Mouse (Mus musculus) forebrain, embryonic 13.5 days (tissue): ENCODE results near the gene Efcab8. TPM values are rescaled to one million over a fixed set of nuclear protein-coding genes. Genes with fewer than 3 reads are reported as not detected.

Experiments used
- ATAC-seq: fragments of 200-750 bp; cut with Nextera tagmentation; 2 replicates; pipeline ENCODE4 v1.8.0; 2017
- H3K27ac ChIP-seq: fragments of 300-500 bp; sonication (generic); 2 replicates; pipeline ENCODE4 v1.5.1; 2015; ENCODE audit warnings: inconsistent platforms, mild to moderate bottlenecking, moderate library complexity
- H3K27me3 ChIP-seq: fragments of 300-500 bp; sonication (generic); 2 replicates; pipeline ENCODE4 v1.6.1; 2015; ENCODE audit warnings: mild to moderate bottlenecking, inconsistent platforms
- H3K36me3 ChIP-seq: fragments of 300-500 bp; sonication (generic); 2 replicates; pipeline ENCODE4 v1.6.1; 2015; ENCODE audit warnings: mild to moderate bottlenecking, inconsistent platforms; ENCODE audit not compliant: poor library complexity, severe bottlenecking
- H3K4me1 ChIP-seq: fragments of 300-500 bp; sonication (generic); 2 replicates; pipeline ENCODE4 v1.6.1; 2015; ENCODE audit warnings: inconsistent platforms
- H3K4me2 ChIP-seq: fragments of 300-500 bp; sonication (generic); 2 replicates; pipeline ENCODE4 v1.6.1; 2015; ENCODE audit warnings: inconsistent platforms, mild to moderate bottlenecking, moderate library complexity
- H3K4me3 ChIP-seq: fragments of 300-500 bp; sonication (generic); 2 replicates; pipeline ENCODE4 v1.5.1; 2015; ENCODE audit warnings: mild to moderate bottlenecking, inconsistent platforms
- H3K9ac ChIP-seq: fragments of 300-500 bp; sonication (generic); 2 replicates; pipeline ENCODE4 v1.6.1; 2015; ENCODE audit warnings: mild to moderate bottlenecking, inconsistent platforms
- H3K9me3 ChIP-seq: fragments of 300-500 bp; sonication (generic); replicated peaks from 2 replicates; pipeline ENCODE4 v1.6.1; 2016; ENCODE audit warnings: inconsistent platforms
- WGBS: fragments of 180-500 bp; shearing (Covaris S2); methylation state at CpG from one replicate; pipeline ENCODE4 v1.1.7; 2015; 5-methylcytosine and 5-hydroxymethylcytosine counted together
- polyA plus RNA-seq: library from polyadenylated mRNA; unstranded; fragments of >200 nt; fragmentation: Nextera tagmentation; extraction: Ambion mirVana; gene quantifications from 2 replicates; pipeline ENCODE4 v1.2.1, GENCODE M21; 2015

Gene Efcab8
- polyA plus RNA-seq, 1 experiment from 2014 or later: 0.09 TPM

- no peak within 1 kb of the TSS for H3K27ac ChIP-seq
- peaks cover 4% of the 10 kb centered on the region; the same call in 1 of the 2 replicates for H3K4me1 ChIP-seq
- no peak for ATAC-seq
- H3K4me2 ChIP-seq: no peak within 1 kb of the TSS
- H3K4me3 ChIP-seq: no peak within 1 kb of the TSS
- no peaks in the 10 kb centered on the region for H3K9me3 ChIP-seq
- no peaks in the 10 kb centered on the region for H3K27me3 ChIP-seq
- no peaks in the 10 kb centered on the region for H3K36me3 ChIP-seq
- no peak within 1 kb of the TSS for H3K9ac ChIP-seq
- WGBS: 83% methylated on average over 9 of the region's 9 CpGs
These were observed 95.0 kb downstream of the Efcab8 start, which contains the start of gene Bpifb2 for GRCm38 (mm10) chr2:153874745-153875144. Gene Bpifb2 (plus strand): TSS chr2:153875045.

Other genes starting within 250 kb of the Efcab8 start
- gene Nol4l, start 250.0 kb upstream of the Efcab8 start, polyA plus RNA-seq: 32.1 and 36.7 TPM in 2 replicates
- gene Commd7, start 147.2 kb upstream of the Efcab8 start, polyA plus RNA-seq: 80.2 and 81.1 TPM in 2 replicates
- 4.1 and 4.8 TPM in 2 replicates for gene Dnmt3b, start 130.5 kb upstream of the Efcab8 start, polyA plus RNA-seq
- 0.09 TPM in 1 of 2 replicates, not detected in the other for gene Dnmt3c, start 83.3 kb upstream of the Efcab8 start, polyA plus RNA-seq
- 387 and 392 TPM in 2 replicates for gene Mapre1, start 38.7 kb upstream of the Efcab8 start, polyA plus RNA-seq
- not detected in 2 replicates for gene Sun5, start 91.2 kb downstream of the Efcab8 start, polyA plus RNA-seq
- gene Bpifb2, start 95.1 kb downstream of the Efcab8 start, polyA plus RNA-seq: not detected in 2 replicates
- not detected in 2 replicates for gene Bpifb6, start 120.5 kb downstream of the Efcab8 start, polyA plus RNA-seq
- gene Bpifb3, start 138.3 kb downstream of the Efcab8 start, polyA plus RNA-seq: not detected in 2 replicates
- not detected in 2 replicates for gene Bpifb4, start 158.3 kb downstream of the Efcab8 start, polyA plus RNA-seq
- gene Bpifa6, start 195.0 kb downstream of the Efcab8 start, polyA plus RNA-seq: not detected in 2 replicates
- not detected in 2 replicates for gene Bpifa2, start 228.3 kb downstream of the Efcab8 start, polyA plus RNA-seq